Mouse (Mus musculus): ENCODE results near the gene Gm37419. TPM values are rescaled to one million over a fixed set of nuclear protein-coding genes. Genes with fewer than 3 reads are reported as not detected.

Gene Gm37419
- total RNA-seq, 2 experiments from 2014 or later, result not detected

Other genes starting within 250 kb of the Gm37419 start
- gene Sst, start 97.5 kb upstream of the Gm37419 start, total RNA-seq (2021), result 10 to 100 TPM in 1 of 2 experiments, 1 to 10 TPM in 1; 1.7 to 37.7 TPM
- gene Rtp2, start 56.1 kb upstream of the Gm37419 start, total RNA-seq (2021), result not detected
- gene Bcl6, start 370 bp downstream of the Gm37419 start, total RNA-seq (2021), result 10 to 100 TPM; 30.2 to 31.3 TPM